Mouse (Mus musculus) liver, embryonic 14.5 days (tissue): Measurements from ENCODE around the gene Olfr1116.

ENCODE experiments used
- CTCF ChIP-seq: IDR thresholded peaks from 2 replicates; pipeline ENCODE4 v1.5.1; 2016; ENCODE audit warnings: antibody characterized with exemption, low read depth, control low read depth
- EP300 ChIP-seq: IDR thresholded peaks from 2 replicates; pipeline ENCODE4 v1.6.1; 2016; ENCODE audit warnings: antibody characterized with exemption, low read depth

GRCm38 (mm10) chr2:87307281-87307680 is 39.9 kb downstream of the Olfr1116 start, which contains the start of gene Olfr1118:
- TF ChIP-seq EP300 (no peak), CTCF (no peak)
